Mouse (Mus musculus) C2C12 (cell line): ENCODE measurements around the gene Msantd1.

ENCODE experiments used
- CEBPB ChIP-seq: IDR thresholded peaks from one replicate; pipeline ENCODE4 v1.6.1; 2011; ENCODE audit warnings: low read depth, mild to moderate bottlenecking, control low read depth, moderate library complexity
- CTCF ChIP-seq: IDR thresholded peaks from one replicate; pipeline ENCODE4 v1.5.1; 2011; ENCODE audit not compliant: control insufficient read depth, insufficient read depth, insufficient read length

- TF ChIP-seq CTCF (no peak), CEBPB (no peak)
Observed at GRCm38 (mm10) chr5:34960021-34960420, 52.2 kb downstream of the Msantd1 start.
